Mouse (Mus musculus): Measurements from ENCODE around the gene Zfyve27. TPM values are rescaled to one million over a fixed set of nuclear protein-coding genes. Genes with fewer than 3 reads are reported as not detected.

Gene Zfyve27
- total RNA-seq, 2 experiments from 2014 or later: 78.2 to 85.1 TPM

- DNase-seq (ENCODE audit: low spot score in 2 of 2): peak; percentile 93 to 96
These were observed 6.5 kb downstream of the Zfyve27 start for GRCm38 (mm10) chr19:42170025-42170969.

GRCm38 (mm10) chr19:42176841-42177240 lies 13.1 kb downstream of the Zfyve27 start:
- DNase-seq (ENCODE audit: low spot score in 2 of 2): no peak

- DNase-seq (ENCODE audit: low spot score in 2 of 2): no peak
These were observed 13.7 kb downstream of the Zfyve27 start for GRCm38 (mm10) chr19:42177461-42177860.

GRCm38 (mm10) chr19:42179356-42179755 lies 15.6 kb downstream of the Zfyve27 start:
- DNase-seq (ENCODE audit: low spot score in 2 of 2): no peak

- no peak for DNase-seq (ENCODE audit: low spot score in 2 of 2)
These were observed 18.9 kb downstream of the Zfyve27 start for GRCm38 (mm10) chr19:42182673-42183072.

- DNase-seq (ENCODE audit: low spot score in 2 of 2): no peak
These were observed 26.0 kb downstream of the Zfyve27 start for GRCm38 (mm10) chr19:42189735-42190134.

GRCm38 (mm10) chr19:42190494-42190893 lies 26.7 kb downstream of the Zfyve27 start:
- DNase-seq (ENCODE audit: low spot score in 2 of 2): peak; percentile 52 to 64

- DNase-seq (ENCODE audit: low spot score in 2 of 2): no peak
These were observed 29.6 kb downstream of the Zfyve27 start for GRCm38 (mm10) chr19:42193311-42193710.

- no peak for DNase-seq (ENCODE audit: low spot score in 2 of 2)
These were observed 32.6 kb downstream of the Zfyve27 start for GRCm38 (mm10) chr19:42196378-42196777.

- no peak for DNase-seq (ENCODE audit: low spot score in 2 of 2)
These were observed 33.3 kb downstream of the Zfyve27 start for GRCm38 (mm10) chr19:42197066-42197465.

GRCm38 (mm10) chr19:42198026-42198425 lies 34.3 kb downstream of the Zfyve27 start:
- no peak for DNase-seq (ENCODE audit: low spot score in 2 of 2)

GRCm38 (mm10) chr19:42201696-42202381 lies 38.1 kb downstream of the Zfyve27 start, which contains the start of gene Sfrp5:
Gene Sfrp5 (minus strand): TSS chr19:42202252.
- no peak for DNase-seq (ENCODE audit: low spot score in 2 of 2)

GRCm38 (mm10) chr19:42202467-42202866 lies 38.7 kb downstream of the Zfyve27 start:
- DNase-seq (ENCODE audit: low spot score in 2 of 2): no peak

GRCm38 (mm10) chr19:42204306-42204705 lies 40.6 kb downstream of the Zfyve27 start:
- no peak for DNase-seq (ENCODE audit: low spot score in 2 of 2)

GRCm38 (mm10) chr19:42205201-42205600 lies 41.5 kb downstream of the Zfyve27 start:
- no peak for DNase-seq (ENCODE audit: low spot score in 2 of 2)

- DNase-seq (ENCODE audit: low spot score in 2 of 2): no peak
These were observed 45.7 kb downstream of the Zfyve27 start for GRCm38 (mm10) chr19:42209485-42209884.

GRCm38 (mm10) chr19:42209976-42210375 lies 46.2 kb downstream of the Zfyve27 start:
- no peak for DNase-seq (ENCODE audit: low spot score in 2 of 2)

GRCm38 (mm10) chr19:42211936-42212335 lies 48.2 kb downstream of the Zfyve27 start:
- no peak for DNase-seq (ENCODE audit: low spot score in 2 of 2)

- DNase-seq (ENCODE audit: low spot score in 2 of 2): no peak
These were observed 50.9 kb downstream of the Zfyve27 start for GRCm38 (mm10) chr19:42214601-42215000.

GRCm38 (mm10) chr19:42216699-42217373 lies 53.1 kb downstream of the Zfyve27 start:
- DNase-seq (ENCODE audit: low spot score in 2 of 2): no peak

- DNase-seq (ENCODE audit: low spot score in 2 of 2): peak; percentile 59 to 66
These were observed 53.6 kb downstream of the Zfyve27 start for GRCm38 (mm10) chr19:42217374-42217763.
